Mouse (Mus musculus) thymus, adult 2 months (tissue): Measurements from ENCODE around the gene Nt5c2.
A peak's percentile ranks its signal among the peaks of the same experiment; 100 is the strongest.

Experiments used
- CTCF ChIP-seq: fragments of 200-500 bp; IDR thresholded peaks from 2 replicates; pipeline ENCODE4 v1.5.1; 2012; ENCODE audit warnings: mild to moderate bottlenecking, control low read depth, low read length, moderate library complexity, borderline replicate concordance; ENCODE audit not compliant: control insufficient read depth, poor library complexity, insufficient read depth; ENCODE audit errors: extremely low read depth
- POLR2A ChIP-seq: fragments of 200-500 bp; IDR thresholded peaks from 2 replicates; pipeline ENCODE4 v1.6.1; 2012; ENCODE audit warnings: mild to moderate bottlenecking, low read length, control low read depth, moderate library complexity; ENCODE audit not compliant: control insufficient read depth, poor library complexity, insufficient read depth; ENCODE audit errors: extremely low read depth

GRCm38 (mm10) chr19:46926357-46926756 is 88.6 kb downstream of the Nt5c2 start:
- TF ChIP-seq POLR2A (0 out of 2 replicates have a peak, but pooled peaks have one; percentile 24), CTCF (no peak)
